Mouse (Mus musculus) ovary, postnatal 36 days (tissue): ENCODE data around the gene Pgk1.
A peak's percentile ranks its signal among the peaks of the same experiment; 100 is the strongest.

Experiments used
- DNase-seq: peaks from one replicate; pipeline ENCODE4 v3.0.0; 2022; ENCODE audit warnings: low spot score, mixed read lengths

Pgk1 gene

DNA sequence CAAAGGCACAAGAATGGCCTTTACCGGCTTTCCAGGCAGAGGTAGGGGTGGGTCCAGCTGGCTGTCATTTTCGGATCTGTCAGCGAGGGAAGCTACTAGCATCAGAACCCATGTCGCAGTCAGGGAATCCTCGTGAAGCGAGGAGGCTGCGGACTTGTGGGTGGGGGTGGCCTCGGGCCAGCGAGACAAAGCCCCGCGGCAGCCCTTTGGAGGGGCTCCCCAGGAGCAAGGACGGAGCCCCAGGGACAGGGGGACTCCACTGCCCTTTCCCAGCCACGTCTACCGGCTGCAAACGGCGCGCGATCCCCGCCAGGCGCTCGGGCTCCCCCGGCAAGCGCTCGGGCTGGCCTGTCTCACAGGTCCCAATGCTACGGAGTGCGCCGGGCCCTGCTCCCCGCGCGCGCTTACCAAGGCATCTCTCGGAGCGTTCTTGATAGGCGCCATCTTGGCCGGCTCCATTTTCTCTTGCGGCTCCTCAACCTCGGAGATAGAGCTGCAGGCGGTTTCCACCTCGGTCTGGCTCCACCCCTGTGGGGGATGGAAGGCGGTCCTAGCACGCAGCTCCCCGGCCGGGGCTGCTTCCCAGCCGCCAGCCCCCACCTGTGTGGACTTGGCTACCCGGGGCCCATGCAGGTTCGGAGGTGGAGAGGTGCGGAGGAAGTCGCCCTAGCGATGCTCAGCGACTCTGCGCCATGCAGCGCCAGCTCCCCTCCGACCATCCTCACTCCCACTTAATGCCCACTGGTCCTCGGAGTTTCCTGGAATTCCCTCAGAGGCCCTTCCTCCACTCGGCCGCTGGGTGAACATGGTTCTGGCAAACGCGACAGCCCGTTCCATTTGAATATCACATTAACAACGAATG is 32.5 kb downstream of the Pgk1 start:
- peak; percentile 64 for DNase-seq

DNA sequence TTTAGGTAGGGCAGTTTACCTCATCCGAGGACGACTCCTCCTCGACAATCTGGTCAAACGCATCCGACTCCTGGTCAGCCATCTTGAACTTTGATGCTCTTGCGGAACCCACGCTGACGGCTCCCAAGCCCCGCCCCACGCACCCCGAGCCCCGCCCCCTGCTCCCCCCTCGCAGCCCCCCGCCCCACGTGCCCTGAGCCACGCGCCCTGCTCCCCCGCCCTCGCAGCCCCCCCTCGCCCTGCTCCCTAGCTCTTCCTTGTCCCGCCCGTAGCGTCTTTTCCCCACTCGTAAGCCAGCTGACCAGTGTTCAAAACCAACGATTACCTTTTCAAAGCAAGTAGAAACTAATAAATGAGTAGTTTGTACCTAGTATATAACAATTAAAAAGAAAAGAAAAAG is 34.2 kb downstream of the Pgk1 start, which contains the start of gene Taf9b:
Gene Taf9b, minus strand, starts transcription at position 101 of the 400 bp plus-strand sequence.
- DNase-seq, result no peak
